Mouse (Mus musculus) CH12.LX (cell line): ENCODE results near the gene Tex14. TPM values are rescaled to one million over a fixed set of nuclear protein-coding genes. Genes with fewer than 3 reads are reported as not detected.

Source experiments
- DNase-seq: peaks from one replicate; pipeline ENCODE4 v3.0.0-alpha.2; 2013; ENCODE audit errors: extremely low read depth
- H3K27ac ChIP-seq: 2 replicates; pipeline ENCODE4 v1.5.1; 2012; ENCODE audit warnings: low read depth, mild to moderate bottlenecking, control low read depth, moderate library complexity; ENCODE audit not compliant: insufficient read depth
- H3K27me3 ChIP-seq: replicated peaks from 2 replicates; pipeline ENCODE3; 2012; ENCODE audit warnings: inconsistent platforms
- H3K36me3 ChIP-seq, 2 experiments: replicated peaks in 1 of 2; 2 replicates each; pipeline versions ENCODE3 to v1.6.1; 2012; ENCODE audit warnings: inconsistent platforms in 1 of 2, low read length in 1 of 2, mild to moderate bottlenecking in 1 of 2, mixed read lengths in 1 of 2, moderate library complexity in 1 of 2; ENCODE audit not compliant: control insufficient read depth in 1 of 2, insufficient read depth in 1 of 2
- H3K4me1 ChIP-seq, 2 experiments: 2 replicates each; pipeline ENCODE4 v1.6.1; 2012; ENCODE audit warnings: inconsistent platforms in 1 of 2, moderate library complexity in 1 of 2; ENCODE audit not compliant: insufficient read depth in 2 of 2, control insufficient read depth in 1 of 2
- H3K4me2 ChIP-seq: 2 replicates; pipeline ENCODE4 v1.6.1; 2012; ENCODE audit warnings: low read depth, mild to moderate bottlenecking, control low read depth; ENCODE audit not compliant: poor library complexity, insufficient read depth, severe bottlenecking
- H3K4me3 ChIP-seq, 3 experiments: fragments of 150-350 bp in 1 of 3; sonication (generic) in 1 of 3; replicated peaks in 1 of 3; 2 replicates each; pipeline versions ENCODE3 to v1.5.1; 2011 to 2012; ENCODE audit warnings: low read depth in 2 of 3, low read length in 2 of 3, mild to moderate bottlenecking in 2 of 3, moderate library complexity in 2 of 3, control low read depth in 1 of 3, improper control_type of control experiment in 1 of 3, inconsistent platforms in 1 of 3, mixed read lengths in 1 of 3; ENCODE audit not compliant: poor library complexity in 1 of 3
- H3K79me2 ChIP-seq: replicated peaks from 2 replicates; pipeline ENCODE4 v1.6.1; 2012; ENCODE audit warnings: mild to moderate bottlenecking, moderate library complexity; ENCODE audit not compliant: control insufficient read depth, poor library complexity, insufficient read depth, severe bottlenecking; ENCODE audit errors: extremely low read depth
- H3K9ac ChIP-seq: 2 replicates; pipeline ENCODE4 v1.6.1; 2012; ENCODE audit warnings: low read depth, mild to moderate bottlenecking, control low read depth, moderate library complexity; ENCODE audit not compliant: insufficient read depth
- H3K9me3 ChIP-seq: replicated peaks from 2 replicates; pipeline ENCODE3; 2012; ENCODE audit warnings: low read length, inconsistent platforms, mixed read lengths
- BHLHE40 ChIP-seq: IDR thresholded peaks from 2 replicates; pipeline ENCODE4 v1.6.1; 2011; ENCODE audit warnings: mild to moderate bottlenecking, low read depth, low read length, improper control_type of control experiment
- CHD2 ChIP-seq: IDR thresholded peaks from 2 replicates; pipeline ENCODE4 v1.6.1; 2011; ENCODE audit warnings: low read length, improper control_type of control experiment
- E2F4 ChIP-seq: IDR thresholded peaks from 2 replicates; pipeline ENCODE4 v1.6.1; 2011; ENCODE audit warnings: low read depth, low read length, improper control_type of control experiment; ENCODE audit not compliant: insufficient replicate concordance
- ELF1 ChIP-seq: IDR thresholded peaks from 2 replicates; pipeline ENCODE4 v1.6.1; 2014; ENCODE audit warnings: low read depth, mild to moderate bottlenecking, inconsistent platforms, low read length, improper control_type of control experiment
- EP300 ChIP-seq: IDR thresholded peaks from 2 replicates; pipeline ENCODE4 v1.6.1; 2011; ENCODE audit warnings: low read length, improper control_type of control experiment
- ETS1 ChIP-seq: conservative IDR thresholded peaks from 2 replicates; pipeline ENCODE4 v1.6.1; 2012; ENCODE audit warnings: low read depth, mild to moderate bottlenecking, inconsistent platforms, low read length, improper control_type of control experiment, moderate library complexity
- HCFC1 ChIP-seq: IDR thresholded peaks from 2 replicates; pipeline ENCODE4 v1.6.1; 2012; ENCODE audit warnings: low read depth, mild to moderate bottlenecking, inconsistent platforms, low read length, improper control_type of control experiment
- IRF4 ChIP-seq: IDR thresholded peaks from 2 replicates; pipeline ENCODE4 v1.6.1; 2014; ENCODE audit warnings: low read depth, mild to moderate bottlenecking, inconsistent platforms, low read length, improper control_type of control experiment
- JUN ChIP-seq: IDR thresholded peaks from 2 replicates; pipeline ENCODE4 v1.6.1; 2011; ENCODE audit warnings: low read depth, mild to moderate bottlenecking, low read length, improper control_type of control experiment, moderate library complexity; ENCODE audit not compliant: insufficient read depth
- JUND ChIP-seq: conservative IDR thresholded peaks from 2 replicates; pipeline ENCODE4 v1.6.1; 2011; ENCODE audit warnings: low read depth, low read length, improper control_type of control experiment
- MAFK ChIP-seq: IDR thresholded peaks from 2 replicates; pipeline ENCODE4 v1.6.1; 2011; ENCODE audit warnings: low read length, improper control_type of control experiment; ENCODE audit not compliant: insufficient replicate concordance
- MAX ChIP-seq: IDR thresholded peaks from 2 replicates; pipeline ENCODE4 v1.6.1; 2011; ENCODE audit warnings: low read length, improper control_type of control experiment
- MAZ ChIP-seq: IDR thresholded peaks from 2 replicates; pipeline ENCODE4 v1.6.1; 2012; ENCODE audit warnings: low read depth, mild to moderate bottlenecking, inconsistent platforms, low read length, improper control_type of control experiment, moderate library complexity
- MEF2A ChIP-seq: IDR thresholded peaks from 2 replicates; pipeline ENCODE4 v1.6.1; 2014; ENCODE audit warnings: low read depth, mild to moderate bottlenecking, inconsistent platforms, low read length, improper control_type of control experiment, borderline replicate concordance
- NELFE ChIP-seq: IDR thresholded peaks from 2 replicates; pipeline ENCODE4 v1.6.1; 2011; ENCODE audit warnings: low read depth, low read length, improper control_type of control experiment
- NRF1 ChIP-seq: IDR thresholded peaks from 2 replicates; pipeline ENCODE4 v1.6.1; 2014; ENCODE audit warnings: low read depth, mild to moderate bottlenecking, inconsistent platforms, low read length, improper control_type of control experiment, moderate library complexity
- POLR2AphosphoS2 ChIP-seq: IDR thresholded peaks from 2 replicates; pipeline ENCODE4 v1.6.1; 2011; ENCODE audit warnings: low read depth, low read length, improper control_type of control experiment
- RAD21 ChIP-seq: IDR thresholded peaks from 2 replicates; pipeline ENCODE4 v1.6.1; 2011; ENCODE audit warnings: low read depth, mild to moderate bottlenecking, low read length, improper control_type of control experiment, moderate library complexity
- RCOR1 ChIP-seq: conservative IDR thresholded peaks from 2 replicates; pipeline ENCODE4 v1.6.1; 2012; ENCODE audit warnings: low read depth, mild to moderate bottlenecking, inconsistent platforms, low read length, improper control_type of control experiment
- SIN3A ChIP-seq: IDR thresholded peaks from 2 replicates; pipeline ENCODE4 v1.6.1; 2012; ENCODE audit warnings: low read length, improper control_type of control experiment, inconsistent platforms
- SMC3 ChIP-seq: IDR thresholded peaks from 2 replicates; pipeline ENCODE4 v1.6.1; 2011; ENCODE audit warnings: low read depth, low read length, improper control_type of control experiment
- TCF12 ChIP-seq: IDR thresholded peaks from 2 replicates; pipeline ENCODE4 v1.6.1; 2014; ENCODE audit warnings: low read depth, mild to moderate bottlenecking, inconsistent platforms, low read length, improper control_type of control experiment
- UBTF ChIP-seq: IDR thresholded peaks from 2 replicates; pipeline ENCODE4 v1.6.1; 2012; ENCODE audit warnings: low read depth, mild to moderate bottlenecking, inconsistent platforms, low read length, improper control_type of control experiment, moderate library complexity
- USF1 ChIP-seq: IDR thresholded peaks from 2 replicates; pipeline ENCODE4 v1.6.1; 2014; ENCODE audit warnings: low read depth, mild to moderate bottlenecking, inconsistent platforms, low read length, improper control_type of control experiment
- ZC3H11A ChIP-seq: IDR thresholded peaks from 2 replicates; pipeline ENCODE4 v1.6.1; 2012; ENCODE audit warnings: low read depth, mild to moderate bottlenecking, inconsistent platforms, low read length, improper control_type of control experiment
- ZKSCAN1 ChIP-seq: IDR thresholded peaks from 2 replicates; pipeline ENCODE4 v1.6.1; 2012; ENCODE audit warnings: low read depth, inconsistent platforms, low read length, improper control_type of control experiment, borderline replicate concordance
- ZMIZ1 ChIP-seq: IDR thresholded peaks from 2 replicates; pipeline ENCODE4 v1.6.1; 2012; ENCODE audit warnings: low read depth, mild to moderate bottlenecking, inconsistent platforms, low read length, improper control_type of control experiment
- dilution Hi-C: fragments of 300-500 bp; cut with MboI; formaldehyde crosslinking; loops from 2 replicates; pipeline ENCODE4 v1.14.3; 2020; ENCODE audit warnings: low sequenced_read_pairs; ENCODE audit not compliant: extremely low pct_unique_long_range_greater_than_20kb, extremely low pct_ligation_motif_present
- in situ Hi-C: fragments of 300-500 bp; cut with MboI; formaldehyde crosslinking; loops from 3 replicates; pipeline ENCODE4 v1.14.3; 2019; ENCODE audit warnings: low sequenced_read_pairs, low pct_ligation_motif_present, low pct_unique_long_range_greater_than_20kb, mixed read lengths
- polyA plus RNA-seq: library from polyadenylated mRNA; unstranded; fragments of >175 nt; gene quantifications from 2 replicates; pipeline ENCODE4 v1.2.1, GENCODE M21; 2012; ENCODE audit warnings: low read depth; ENCODE audit not compliant: insufficient read length
- total RNA-seq, 2 experiments: library from RNA; depleted of rRNA; stranded (reverse); fragments of 300-350 nt in 1 of 2; fragments of >200 nt in 1 of 2; gene quantifications; 2 replicates each; pipeline ENCODE4 v1.2.3; 2012 to 2014

The Tex14 gene
- total and polyA plus RNA-seq, 3 experiments = 1.3 to 2.1 (median 1.4) TPM

- TF ChIP-seq MEF2A (no peak), TCF12 (0 out of 2 replicates have a peak, but pooled peaks have one; percentile 14), E2F4 (no peak), MAFK (no peak)
Observed at GRCm38 (mm10) chr11:87573751-87574150, 168.9 kb downstream of the Tex14 start (continued).

DNA sequence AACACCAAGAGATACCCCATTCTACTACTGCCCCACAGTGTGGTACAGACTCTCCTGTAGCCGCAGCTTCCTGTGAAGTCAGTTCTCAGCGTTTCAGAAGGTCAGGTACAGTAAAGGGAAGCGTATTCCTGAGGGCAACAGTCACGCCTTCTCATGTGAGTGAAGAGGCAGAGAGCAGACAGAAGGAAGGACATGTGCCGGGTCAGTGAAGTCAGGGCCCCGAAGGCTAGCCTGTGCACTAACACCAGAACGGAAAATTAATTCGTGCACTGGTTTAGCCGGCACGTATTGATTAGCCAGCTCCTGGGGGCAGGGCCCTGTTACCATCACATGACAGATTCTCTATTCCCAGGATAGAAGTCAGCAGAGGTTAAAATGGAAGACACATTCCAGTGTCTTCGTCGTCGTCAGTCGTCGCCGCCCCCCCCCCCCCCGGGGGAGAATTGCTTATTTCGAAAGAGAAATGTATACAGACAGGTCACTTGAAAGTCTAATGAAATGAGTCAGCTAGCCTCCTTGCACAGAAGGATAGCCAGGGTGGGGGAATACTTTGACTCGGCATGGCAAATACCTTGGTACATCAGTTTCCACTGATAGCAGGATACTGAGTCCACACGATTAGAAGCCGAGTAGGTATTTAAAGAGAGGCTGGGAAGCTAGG lies 169.8 kb downstream of the Tex14 start:
- H3K36me3 ChIP-seq = no peaks in the 10 kb centered on the region
- dilution Hi-C loops (no loop called here), in situ Hi-C loops (no loop called here)
- H3K79me2 ChIP-seq = no peaks in the 10 kb centered on the region
- H3K9ac ChIP-seq = no peak overlapping the region
- H3K9me3 ChIP-seq = no peaks in the 10 kb centered on the region
- H3K4me2 ChIP-seq = peak overlapping the region; percentile 37
- peaks cover 58% of the 10 kb centered on the region for H3K27me3 ChIP-seq
- no peak overlapping the region for H3K27ac ChIP-seq
- TF ChIP-seq TCF12 = peak; percentile 58; the same call in 1 of the 2 replicates
- TF ChIP-seq USF1 = no peak; the same call in 1 of the 2 replicates
- peak; percentile 98 for TF ChIP-seq IRF4
- TF ChIP-seq NELFE = no peak
- no peak; the same call in 1 of the 2 replicates for TF ChIP-seq RCOR1
- TF ChIP-seq UBTF = no peak
- TF ChIP-seq MAZ = peak; percentile 95
- TF ChIP-seq RAD21 = no peak
- peak; percentile 92 for TF ChIP-seq JUND
- no peak; the same call in 1 of the 2 replicates for TF ChIP-seq SMC3
- TF ChIP-seq MEF2A = peak; percentile 46
- TF ChIP-seq ETS1 = peak; percentile 73
- TF ChIP-seq BHLHE40 = peak; percentile 77
- TF ChIP-seq NRF1 = no peak
- TF ChIP-seq SIN3A = peak; percentile 50; the same call in 1 of the 2 replicates
- peak; percentile 20; the same call in 1 of the 2 replicates for TF ChIP-seq MAX
- no peak for TF ChIP-seq POLR2AphosphoS2
- TF ChIP-seq CHD2 = peak; percentile 78
- TF ChIP-seq ELF1 = 0 out of 2 replicates have a peak, but pooled peaks have one; percentile 9
- TF ChIP-seq JUN = peak; percentile 90
- no peak for TF ChIP-seq ZC3H11A
- peak; percentile 45; the same call in 1 of the 2 replicates for TF ChIP-seq MAFK
- TF ChIP-seq ZMIZ1 = no peak
- TF ChIP-seq EP300 = peak; percentile 87
- TF ChIP-seq ZKSCAN1 = no peak
- TF ChIP-seq HCFC1 = no peak
- DNase-seq = peak; percentile 50
- H3K4me3 ChIP-seq = peak overlapping the region in 1 of 3 experiments; percentile 4
- peaks cover 15 to 33% of the 10 kb centered on the region in 2 experiments for H3K4me1 ChIP-seq
